Mouse (Mus musculus): ENCODE measurements around the gene Immp2l.
A peak's percentile ranks its signal among the peaks of the same experiment; 100 is the strongest.

Immp2l gene

DNA sequence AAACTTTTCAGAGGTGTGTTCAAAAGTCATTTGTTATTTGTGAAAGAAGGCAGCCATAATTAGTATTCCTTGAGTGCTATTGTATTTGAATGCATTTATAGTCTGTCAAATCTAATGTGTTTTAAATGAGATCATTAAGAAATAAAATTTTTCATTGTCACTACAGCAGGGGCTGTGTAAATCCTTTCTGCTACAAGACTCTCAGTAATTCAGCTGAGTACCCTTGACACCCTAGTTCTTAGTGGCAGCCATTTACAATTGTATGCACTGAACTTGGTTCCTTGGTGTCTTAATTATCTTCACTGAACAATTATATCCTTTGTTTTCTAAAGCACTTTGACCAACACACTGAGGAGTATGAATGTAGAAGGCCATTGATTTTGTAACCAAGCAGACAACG is 146.2 kb downstream of the Immp2l start:
- DNase-seq (ENCODE audit: low read depth, low spot score), result no peak

DNA sequence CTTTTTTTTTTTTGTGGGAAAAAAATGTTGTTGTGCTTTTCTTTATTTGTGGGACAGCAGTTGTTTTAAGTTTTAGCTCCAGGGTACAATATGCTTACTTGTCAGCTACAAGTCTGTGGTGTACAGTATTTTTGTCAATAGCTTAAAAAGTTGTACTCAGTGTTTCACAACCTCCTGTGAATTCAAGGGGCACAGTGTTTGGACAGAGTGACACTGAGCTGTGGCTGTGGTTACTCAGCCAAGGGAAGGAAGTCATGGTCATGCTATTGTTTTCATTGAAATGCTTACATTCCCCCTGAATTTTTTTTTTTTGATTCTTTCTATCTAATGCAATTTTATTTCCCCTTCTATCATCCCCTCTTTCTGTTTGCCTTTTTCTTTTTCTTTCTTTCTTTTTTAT is 159.0 kb downstream of the Immp2l start:
- no peak for DNase-seq (ENCODE audit: low read depth, low spot score)

DNA sequence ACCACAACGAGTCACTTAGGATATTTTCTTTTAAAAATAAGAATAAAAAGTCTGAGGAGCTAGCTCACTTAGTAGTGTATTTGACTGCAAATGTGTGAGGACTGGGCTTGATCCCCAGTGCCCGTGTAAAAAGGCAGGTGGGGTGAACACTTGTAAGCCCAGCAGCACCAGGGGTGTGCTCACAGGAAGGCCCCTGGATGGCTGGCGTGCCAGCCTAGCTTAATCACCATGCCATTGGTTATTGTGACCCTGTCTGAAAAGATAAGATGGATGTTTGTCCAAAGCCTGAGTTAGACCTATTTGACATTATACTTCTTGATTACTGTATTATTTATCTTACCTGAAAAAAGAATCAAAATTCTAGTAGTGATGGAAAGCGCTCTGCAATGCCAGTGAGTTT is 161.2 kb downstream of the Immp2l start:
- no peak for DNase-seq (ENCODE audit: low read depth, low spot score)

DNA sequence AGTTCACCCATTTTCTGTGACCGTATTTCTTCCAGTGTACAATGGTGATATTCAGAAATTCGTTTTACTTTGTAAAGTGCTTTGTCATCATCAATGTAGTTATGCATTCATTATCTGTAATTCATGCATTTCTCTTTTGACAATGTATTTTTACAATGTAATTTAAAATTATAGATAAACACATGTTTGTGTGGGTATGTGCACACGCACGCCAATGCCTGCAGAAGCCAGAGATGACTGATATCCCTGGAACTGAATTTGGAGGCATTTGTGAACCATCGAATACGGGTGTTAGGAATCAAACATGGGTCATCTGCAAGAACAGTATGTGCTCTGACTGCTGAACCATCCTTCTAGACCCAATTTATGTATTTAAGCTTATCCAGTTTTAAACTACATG is 161.6 kb downstream of the Immp2l start:
- no peak for DNase-seq (ENCODE audit: low read depth, low spot score)

DNA sequence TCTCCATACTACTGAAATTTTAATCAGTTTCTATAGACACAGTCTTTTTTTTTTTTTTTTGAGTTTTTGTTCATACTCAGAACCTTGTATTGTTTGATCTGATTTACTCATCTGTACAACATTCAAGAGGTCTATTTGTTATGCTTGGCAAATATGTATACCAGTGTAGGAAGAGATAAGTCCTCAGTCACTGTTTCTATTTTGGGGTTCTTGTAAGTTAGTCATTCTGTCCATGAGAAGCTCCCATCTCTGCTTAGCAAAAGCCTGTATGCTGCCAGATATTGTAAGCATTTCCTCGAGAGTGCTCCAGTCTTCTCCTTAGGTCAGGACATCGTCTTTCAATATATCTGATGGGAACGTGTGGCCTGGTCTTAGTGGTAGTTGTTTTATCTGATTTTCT is 168.9 kb downstream of the Immp2l start:
- DNase-seq (ENCODE audit: low read depth, low spot score), result no peak

DNA sequence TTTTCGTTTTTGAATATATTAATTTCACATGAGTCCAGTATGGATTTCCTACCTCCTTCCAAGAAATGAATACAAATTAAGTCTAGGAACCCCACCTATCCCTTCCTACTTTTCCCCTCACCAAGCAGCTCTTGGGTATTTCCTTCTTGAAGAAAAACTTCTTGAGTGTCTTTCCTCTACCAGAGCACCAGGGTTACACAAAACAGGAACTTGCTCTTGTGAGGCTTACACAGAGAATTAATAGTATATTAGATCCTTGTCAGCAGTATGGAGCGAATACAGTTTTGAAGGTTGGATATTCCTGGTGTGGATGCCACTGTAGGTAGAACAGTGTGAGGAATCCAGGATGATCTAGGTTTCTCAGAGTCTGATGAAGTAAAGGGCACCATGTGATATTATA is 172.5 kb downstream of the Immp2l start:
- no peak for DNase-seq (ENCODE audit: low read depth, low spot score)

DNA sequence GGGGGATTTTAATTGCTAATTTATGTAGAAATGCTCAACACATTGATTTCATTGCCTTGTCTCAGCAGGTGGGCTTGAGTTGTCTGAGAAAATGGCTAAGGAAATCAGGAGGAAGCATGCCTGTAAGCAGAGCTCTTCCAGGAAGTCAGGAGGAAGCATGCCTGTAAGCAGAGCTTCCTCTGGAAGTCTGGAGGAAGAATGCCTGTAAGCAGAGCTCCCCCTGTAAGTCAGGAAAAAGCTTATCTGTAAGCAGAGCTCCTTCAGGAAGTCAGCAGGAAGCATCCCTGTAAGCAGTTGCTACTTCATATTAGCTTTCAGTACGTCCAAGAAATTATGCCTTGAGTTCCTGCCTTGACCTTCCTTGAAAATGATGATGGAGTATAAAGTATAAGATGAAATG is 191.3 kb downstream of the Immp2l start:
- no peak for DNase-seq (ENCODE audit: low read depth, low spot score)

DNA sequence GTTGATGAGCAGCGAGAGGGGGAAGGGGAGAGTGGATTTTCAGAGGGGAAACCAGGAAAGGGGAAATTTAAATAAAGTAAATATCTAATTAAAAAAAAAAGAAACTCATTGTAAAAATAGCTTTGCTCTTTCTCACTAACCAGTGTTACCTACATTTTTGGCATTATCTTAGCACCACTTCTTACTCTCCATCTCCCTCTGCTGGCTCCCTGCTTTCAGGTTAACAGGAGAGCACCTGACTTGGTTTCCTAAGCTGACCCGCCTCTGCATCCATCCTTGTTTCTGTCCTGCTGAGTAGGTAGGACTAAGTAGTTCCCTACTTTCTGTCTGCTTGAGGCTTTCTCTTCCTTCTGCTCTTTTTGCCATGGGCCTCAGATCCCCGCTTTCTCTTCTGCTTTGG is 198.0 kb downstream of the Immp2l start:
- DNase-seq (ENCODE audit: low read depth, low spot score), result no peak

DNA sequence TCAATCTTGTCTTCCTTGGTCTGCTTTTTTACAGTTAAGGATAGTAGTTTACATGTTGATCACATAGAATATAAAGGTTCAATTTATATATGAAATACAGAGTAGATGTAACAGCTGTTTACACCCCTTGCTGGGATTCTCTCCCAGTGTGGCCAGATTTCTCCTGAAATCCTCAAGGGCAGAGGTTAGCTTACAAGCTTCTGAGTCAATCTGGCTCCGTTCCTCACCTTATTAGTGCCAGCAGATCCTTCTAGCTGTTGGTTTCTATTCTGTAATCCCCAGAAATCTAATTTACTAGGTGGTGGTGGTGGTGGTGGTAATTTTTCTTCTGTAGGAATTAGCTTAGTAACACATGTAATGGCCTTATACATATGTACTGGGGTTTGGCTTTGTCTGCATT is 199.8 kb downstream of the Immp2l start:
- DNase-seq (ENCODE audit: low read depth, low spot score), result no peak

DNA sequence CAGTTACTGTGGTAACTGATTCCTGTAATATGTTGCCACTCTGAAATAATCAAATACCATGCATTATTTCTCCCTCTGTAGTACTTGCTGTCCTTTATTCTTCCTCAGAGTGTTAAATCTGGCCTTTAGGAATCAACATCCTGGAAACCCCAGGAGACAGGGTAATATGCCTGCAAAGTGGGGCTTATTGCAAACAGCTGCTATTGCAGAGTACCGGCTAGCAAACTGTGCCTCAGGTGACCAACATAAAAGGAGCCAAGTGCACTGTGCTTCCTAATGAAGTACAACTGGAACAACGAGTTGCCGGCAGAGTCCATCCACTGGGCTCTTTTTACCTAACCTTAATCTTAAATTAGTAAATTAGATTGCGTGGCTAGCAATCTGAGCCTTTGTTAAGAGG is 200.6 kb downstream of the Immp2l start:
- no peak for DNase-seq (ENCODE audit: low read depth, low spot score)

DNA sequence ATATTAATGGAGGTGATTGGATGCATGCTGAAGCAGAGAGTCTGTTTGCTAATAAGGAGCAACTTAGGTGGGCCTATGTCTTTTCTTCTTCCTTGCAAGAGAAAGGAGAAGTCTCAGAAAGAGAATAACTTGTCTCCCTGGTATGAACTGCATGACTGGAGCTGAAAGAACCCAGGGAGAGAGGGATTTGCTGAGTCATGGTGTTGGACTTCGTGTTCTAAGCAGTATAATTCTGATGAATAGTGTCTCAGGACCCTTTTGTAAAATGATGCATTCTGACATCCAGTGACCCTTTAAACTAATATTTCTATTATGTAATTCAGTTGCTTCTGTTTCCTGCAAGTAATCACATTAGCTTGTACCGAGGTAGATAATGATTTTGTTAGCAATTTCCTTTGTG is 208.1 kb downstream of the Immp2l start:
- DNase-seq (ENCODE audit: low read depth, low spot score), result no peak

DNA sequence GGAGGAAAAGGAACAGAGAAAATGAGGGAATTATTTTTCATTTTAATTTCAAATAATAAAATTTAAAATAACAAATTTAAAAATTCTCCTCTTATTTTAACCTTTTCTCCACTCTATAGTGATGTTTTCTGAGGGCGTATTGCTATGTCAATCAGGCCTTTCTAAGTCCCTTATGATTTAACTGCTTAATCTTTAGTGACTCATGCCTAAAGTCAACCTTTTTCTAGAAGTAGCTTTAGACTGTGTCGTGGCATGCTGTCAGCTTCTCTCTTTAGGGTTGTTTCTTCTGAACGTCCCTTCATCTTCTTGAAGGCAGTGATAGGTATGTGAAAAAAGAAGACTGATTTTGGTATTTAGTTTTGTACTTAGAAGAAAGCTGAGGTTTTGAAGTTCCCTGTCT is 214.0 kb downstream of the Immp2l start:
- no peak for DNase-seq (ENCODE audit: low read depth, low spot score)

DNA sequence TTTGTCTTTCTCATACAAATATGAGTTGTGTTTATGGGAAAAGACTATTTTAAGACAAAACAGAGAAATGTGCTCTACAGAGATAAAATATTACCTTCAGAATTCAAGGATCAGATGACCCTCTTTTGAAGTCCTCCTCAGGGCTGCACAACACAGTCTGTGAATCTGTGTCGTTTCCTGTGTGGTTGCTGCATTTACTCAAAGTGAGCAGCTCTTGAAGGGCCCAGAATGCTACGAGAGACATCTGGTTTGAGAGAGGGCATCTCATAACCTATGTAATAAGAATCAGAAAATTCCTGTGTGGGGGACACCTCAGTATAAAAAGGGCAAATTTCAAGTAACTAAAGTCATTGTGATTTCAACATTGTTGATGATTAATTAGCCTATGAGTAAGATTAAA is 217.3 kb downstream of the Immp2l start:
- no peak for DNase-seq (ENCODE audit: low read depth, low spot score)

DNA sequence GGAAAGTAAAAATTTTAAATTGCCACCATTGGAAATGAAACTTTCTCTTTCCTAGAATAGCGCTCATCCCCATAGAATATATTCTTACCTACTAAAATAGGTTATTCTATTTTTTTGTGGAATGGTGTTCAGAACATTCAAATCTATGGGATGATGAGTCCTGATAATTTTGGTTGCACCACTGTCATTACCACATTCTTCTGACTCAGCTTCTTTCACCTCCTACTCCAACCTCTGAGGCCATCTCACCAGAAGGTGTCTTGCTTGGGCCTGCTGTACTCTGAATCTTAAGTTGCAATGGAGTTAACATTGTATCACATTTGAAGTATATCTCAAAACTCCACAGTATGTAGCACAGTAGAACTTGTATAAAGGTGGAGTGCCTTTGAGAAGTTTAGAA is 224.4 kb downstream of the Immp2l start:
- no peak for DNase-seq (ENCODE audit: low read depth, low spot score)

DNA sequence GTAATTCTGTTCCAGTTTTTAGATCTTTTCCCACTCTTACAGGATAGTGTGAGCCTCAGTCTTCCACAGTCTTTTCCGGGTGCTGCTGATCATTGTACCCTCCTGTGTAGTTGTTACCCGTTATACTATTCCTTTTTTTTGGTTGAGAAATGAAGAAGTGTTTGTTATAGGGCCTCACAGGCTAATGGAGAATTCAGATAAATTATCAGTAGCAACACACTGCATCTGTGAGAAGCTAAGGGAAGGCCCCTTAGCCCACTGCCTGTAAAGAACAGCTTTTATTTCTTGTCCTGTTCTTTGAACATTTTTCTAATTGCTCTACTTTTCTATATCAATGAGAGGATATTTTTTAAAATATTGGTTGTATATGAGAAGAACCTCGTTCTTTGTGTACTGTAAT is 226.2 kb downstream of the Immp2l start:
- no peak for DNase-seq (ENCODE audit: low read depth, low spot score)

DNA sequence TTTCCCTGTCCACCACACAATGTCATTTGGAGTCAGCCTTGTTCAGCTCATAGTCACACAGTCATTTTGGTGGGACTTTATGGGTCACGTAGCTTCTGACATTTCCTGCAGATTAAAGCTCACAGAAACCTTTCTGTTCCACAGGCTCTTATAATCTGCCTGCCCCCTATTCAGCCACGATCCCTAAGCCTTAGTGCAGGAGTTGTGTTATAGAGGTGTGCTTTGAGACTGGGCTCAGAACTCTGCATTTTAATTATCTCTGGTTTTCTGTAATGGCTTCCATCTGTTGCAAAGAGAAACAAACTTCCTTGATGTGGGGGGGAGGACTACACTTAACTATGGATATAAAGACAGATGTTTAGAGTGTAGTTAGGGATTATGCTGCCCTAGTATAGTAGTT is 234.0 kb downstream of the Immp2l start:
- no peak for DNase-seq (ENCODE audit: low read depth, low spot score)

DNA sequence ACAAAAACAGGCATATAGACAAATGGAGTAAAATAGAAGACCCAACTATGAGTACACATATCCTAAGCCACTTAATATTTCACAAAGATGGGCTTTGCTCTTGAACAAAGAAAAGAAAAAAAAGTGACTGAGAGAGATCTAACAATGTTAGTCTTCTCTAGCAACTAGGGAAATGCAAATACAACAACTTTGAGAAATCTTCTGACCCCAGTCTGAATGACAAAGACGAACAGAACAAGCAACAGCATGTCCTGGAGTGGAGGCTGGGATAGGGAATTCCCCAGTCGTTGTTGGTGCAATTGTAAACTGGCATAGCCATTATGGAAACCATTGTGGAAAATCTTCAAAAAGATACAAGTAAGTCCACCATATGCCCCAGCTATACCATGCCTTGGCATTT is 235.7 kb downstream of the Immp2l start:
- DNase-seq (ENCODE audit: low read depth, low spot score), result no peak

DNA sequence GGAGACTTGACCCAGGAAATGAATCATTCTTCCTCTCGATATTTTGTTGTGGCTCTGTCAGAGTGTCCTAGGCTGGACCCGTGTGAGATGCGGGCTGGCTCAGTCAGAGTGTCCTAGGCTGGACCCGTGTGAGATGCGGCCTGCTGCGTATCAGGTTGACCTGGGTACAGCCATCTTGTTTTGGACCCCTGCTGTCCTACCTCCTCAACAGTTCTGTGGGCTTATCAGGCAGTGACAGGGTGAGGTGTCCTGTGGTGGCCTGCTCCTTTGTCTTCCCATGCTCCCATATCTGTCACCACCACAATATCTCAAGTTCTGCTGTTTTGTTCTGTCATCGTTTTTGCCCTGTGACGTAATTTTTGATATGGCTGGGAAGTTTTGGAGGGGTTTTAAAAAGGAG is 250.2 kb downstream of the Immp2l start:
- DNase-seq (ENCODE audit: low read depth, low spot score), result no peak

DNA sequence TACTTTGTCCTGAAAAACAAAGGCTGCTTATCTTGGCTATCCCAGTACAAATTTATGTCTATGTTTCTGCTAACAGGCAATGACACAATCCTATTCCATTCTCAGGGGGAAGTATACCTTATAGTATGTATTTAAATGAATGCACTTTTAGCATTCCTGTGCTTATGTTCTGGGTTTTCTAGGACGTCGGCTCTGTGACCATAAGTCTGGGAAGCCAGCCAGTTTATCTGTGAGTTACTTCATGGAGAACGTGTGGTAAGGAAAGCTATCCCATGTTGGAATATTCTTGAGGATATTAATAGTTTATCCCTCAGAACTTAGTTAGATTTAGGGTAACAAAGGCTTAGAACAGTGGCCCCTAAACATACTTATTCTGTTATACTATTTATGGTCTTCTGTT is 251.5 kb downstream of the Immp2l start:
- no peak for DNase-seq (ENCODE audit: low read depth, low spot score)

DNA sequence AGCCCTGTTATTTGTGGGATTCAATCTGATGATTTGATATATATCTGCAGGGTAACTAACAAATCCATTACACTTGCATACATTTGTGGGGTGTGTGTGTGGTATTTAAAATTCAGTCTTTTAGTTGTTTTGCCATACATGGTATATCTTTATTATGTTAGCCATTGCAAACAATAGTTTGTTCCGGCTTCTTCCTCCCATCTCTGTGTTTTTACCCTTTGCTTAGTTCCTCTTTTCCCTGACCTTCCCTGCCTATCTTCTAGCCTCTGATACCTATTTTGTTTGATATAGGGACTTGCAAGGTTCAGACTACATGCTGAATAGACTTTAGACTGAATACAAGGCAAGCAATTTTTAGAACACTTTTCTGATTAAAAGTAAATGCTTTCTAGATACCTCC is 254.0 kb downstream of the Immp2l start:
- no peak for DNase-seq (ENCODE audit: low read depth, low spot score)

DNA sequence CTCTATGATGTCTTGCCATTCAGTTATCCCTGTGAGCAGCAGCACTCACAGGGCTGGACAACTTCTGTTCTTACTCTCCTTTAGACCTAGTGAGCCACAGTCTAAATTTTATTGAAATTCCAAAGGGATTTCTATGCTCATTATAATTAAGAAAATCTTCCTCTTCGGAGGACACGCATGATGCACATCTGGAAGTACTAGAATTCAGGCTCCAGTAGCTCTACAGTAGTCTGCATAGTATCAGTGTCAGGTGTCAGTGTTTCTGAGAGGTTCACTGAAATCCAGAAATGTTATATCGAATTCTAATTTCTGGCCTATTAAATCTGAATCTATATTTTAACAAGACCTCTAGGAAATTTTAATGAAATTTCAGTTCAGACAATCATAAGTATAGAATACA is 265.2 kb downstream of the Immp2l start:
- no peak for DNase-seq (ENCODE audit: low read depth, low spot score)

DNA sequence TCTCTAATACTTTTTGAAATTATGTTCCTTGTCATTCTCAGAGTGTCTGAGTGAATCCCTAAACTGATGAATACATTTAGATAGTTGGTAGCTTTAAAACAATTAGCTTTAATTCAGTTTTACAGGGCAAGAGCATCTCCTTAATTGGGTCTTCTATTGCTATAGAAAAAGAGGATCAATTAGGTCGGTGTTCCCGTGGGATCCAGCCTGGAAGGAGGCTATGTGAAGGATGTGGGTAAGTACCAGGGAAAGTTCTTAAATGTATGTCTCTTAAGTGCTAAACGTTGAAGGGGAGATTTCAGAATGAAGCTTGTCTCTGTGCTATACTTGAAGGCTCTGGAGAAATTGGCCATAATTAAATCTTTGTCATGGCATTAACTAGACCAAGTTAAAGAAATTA is 283.1 kb downstream of the Immp2l start:
- no peak for DNase-seq (ENCODE audit: low read depth, low spot score)

DNA sequence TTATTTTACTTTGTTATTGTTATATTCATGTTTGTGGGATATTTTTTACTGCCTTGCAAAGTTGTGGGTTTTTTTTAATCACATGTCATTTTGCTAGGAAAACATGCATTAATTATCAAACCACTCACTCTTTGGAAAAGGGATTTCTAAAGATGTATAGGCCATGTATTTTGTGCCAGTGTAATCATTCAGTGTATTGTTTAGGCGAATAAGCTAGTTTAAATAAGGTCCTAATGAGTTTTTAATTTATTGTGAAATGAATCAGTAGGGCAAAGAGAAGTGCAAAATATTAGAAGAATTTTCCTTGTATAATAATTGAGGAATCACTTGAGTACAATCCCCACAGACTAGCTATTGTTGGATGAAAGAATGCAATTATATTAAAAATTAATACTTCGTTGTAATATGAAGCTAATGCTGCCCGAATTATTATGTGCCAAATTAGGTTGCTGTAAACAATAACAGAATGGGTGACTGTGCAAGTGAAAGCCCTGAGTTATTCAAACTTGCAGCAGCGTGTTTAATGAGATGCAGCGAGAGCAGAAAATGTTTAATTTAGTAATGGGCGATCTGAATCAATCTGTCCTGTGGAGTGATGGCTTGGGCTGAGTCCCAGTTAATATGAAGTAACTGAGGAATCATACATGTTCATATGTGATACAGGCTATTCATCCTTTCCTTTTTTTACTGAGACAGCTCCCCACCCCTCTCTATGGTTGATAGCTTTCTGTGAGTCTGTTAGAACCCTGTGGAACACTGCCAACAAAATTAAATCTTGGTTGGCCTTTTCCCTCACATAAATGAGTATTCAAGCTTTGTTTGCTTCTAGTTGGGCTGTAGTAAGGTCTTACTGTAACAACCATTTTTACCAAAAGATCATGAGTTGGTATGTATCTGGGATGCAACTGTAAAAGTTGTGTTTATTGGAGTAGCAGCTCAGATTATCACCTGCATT is 285.1 kb downstream of the Immp2l start:
- DNase-seq (ENCODE audit: low read depth, low spot score), result peak; percentile 8

DNA sequence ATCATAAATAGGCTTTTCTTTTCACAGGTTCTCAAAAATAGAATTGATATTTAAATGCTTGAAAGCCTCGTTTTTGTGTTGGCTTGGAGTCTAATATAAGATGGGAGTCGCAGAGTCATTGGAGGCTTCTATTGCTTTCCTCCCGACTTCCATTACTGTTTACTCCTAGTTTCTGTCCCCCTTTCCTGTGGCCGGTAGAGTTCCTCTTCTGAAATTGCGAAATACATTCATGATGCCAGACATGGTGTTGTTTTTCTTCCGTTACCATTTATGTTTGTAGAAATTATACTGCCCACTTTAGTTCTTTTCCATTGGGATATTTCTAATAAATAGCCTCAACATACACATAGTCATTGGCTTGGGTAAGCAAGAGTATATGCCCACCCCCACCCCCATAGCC is 289.5 kb downstream of the Immp2l start:
- DNase-seq (ENCODE audit: low read depth, low spot score), result no peak

All from brain, embryonic 18.5 days (tissue).